Mouse (Mus musculus) heart, embryonic 10.5 days (tissue): ENCODE measurements around the gene Plekhg2. TPM values are rescaled to one million over a fixed set of nuclear protein-coding genes. Genes with fewer than 3 reads are reported as not detected.

Experiments used
- DNase-seq: peaks from one replicate; pipeline ENCODE4 v3.0.0-alpha.2; 2017; ENCODE audit warnings: low spot score
- H3K27ac ChIP-seq: fragments of 300-500 bp; sonication (generic); 2 replicates; pipeline ENCODE4 v1.5.1; 2016; ENCODE audit warnings: mild to moderate bottlenecking
- H3K27me3 ChIP-seq: fragments of 300-500 bp; sonication (generic); 2 replicates; pipeline ENCODE4 v1.6.1; 2016; ENCODE audit warnings: mild to moderate bottlenecking; ENCODE audit not compliant: poor library complexity, insufficient read depth, severe bottlenecking
- H3K36me3 ChIP-seq: fragments of 300-500 bp; sonication (generic); 2 replicates; pipeline ENCODE4 v1.6.1; 2016; ENCODE audit warnings: mild to moderate bottlenecking, moderate library complexity
- H3K4me1 ChIP-seq: fragments of 300-500 bp; sonication (generic); 2 replicates; pipeline ENCODE4 v1.6.1; 2016; ENCODE audit warnings: mild to moderate bottlenecking
- H3K4me3 ChIP-seq: fragments of 300-500 bp; sonication (generic); 2 replicates; pipeline ENCODE4 v1.5.1; 2016; ENCODE audit warnings: mild to moderate bottlenecking, moderate library complexity
- H3K9me3 ChIP-seq: fragments of 300-500 bp; sonication (generic); 2 replicates; pipeline ENCODE4 v1.6.1; 2016; ENCODE audit warnings: mild to moderate bottlenecking, moderate library complexity
- WGBS: fragments of 180-500 bp; shearing (Covaris S2); methylation state at CpG from one replicate; pipeline ENCODE4 v1.1.7; 2016; 5-methylcytosine and 5-hydroxymethylcytosine counted together
- polyA plus RNA-seq: library from polyadenylated mRNA; unstranded; fragments of >200 nt; fragmentation: Nextera tagmentation; extraction: Ambion mirVana; gene quantifications from 2 replicates; pipeline ENCODE4 v1.2.1, GENCODE M21; 2016

Gene Plekhg2
- polyA plus RNA-seq, 1 experiment from 2014 or later, result 75.1 TPM

GRCm38 (mm10) chr7:28335471-28335870, 36.9 kb downstream of the Plekhg2 start:
- Histone ChIP-seq H3K27ac (no peak overlapping the region), H3K36me3 (peaks cover 38% of the 10 kb centered on the region), H3K4me3 (no peak overlapping the region), H3K27me3 (no peaks in the 10 kb centered on the region), H3K4me1 (peaks cover 18% of the 10 kb centered on the region), H3K9me3 (no peaks in the 10 kb centered on the region)
- WGBS, result 93% methylated on average over 2 of the region's 2 CpGs
- DNase-seq, result no peak

- 90% methylated on average over 4 of the region's 4 CpGs for WGBS
Measured at GRCm38 (mm10) chr7:28334534-28334933, 37.9 kb downstream of the Plekhg2 start.

GRCm38 (mm10) chr7:28328260-28328659, 44.1 kb downstream of the Plekhg2 start:
- 98% methylated on average over 2 of the region's 2 CpGs for WGBS

More at GRCm38 (mm10) chr7:28334534-28334933, 37.9 kb downstream of the Plekhg2 start:
- no peak for DNase-seq
- Histone ChIP-seq H3K27ac (no peak overlapping the region), H3K4me1 (peaks cover 18% of the 10 kb centered on the region), H3K9me3 (no peaks in the 10 kb centered on the region), H3K4me3 (no peak overlapping the region), H3K36me3 (peaks cover 47% of the 10 kb centered on the region), H3K27me3 (no peaks in the 10 kb centered on the region)

GRCm38 (mm10) chr7:28326457-28326856, 45.9 kb downstream of the Plekhg2 start:
- Histone ChIP-seq H3K4me3 (no peak overlapping the region), H3K27ac (no peak overlapping the region), H3K36me3 (peaks cover 99% of the 10 kb centered on the region), H3K9me3 (no peaks in the 10 kb centered on the region), H3K4me1 (no peaks in the 10 kb centered on the region), H3K27me3 (no peaks in the 10 kb centered on the region)
- DNase-seq, result no peak
- 82% methylated on average over 4 of the region's 4 CpGs for WGBS

More at GRCm38 (mm10) chr7:28328260-28328659, 44.1 kb downstream of the Plekhg2 start:
- DNase-seq, result no peak
- Histone ChIP-seq H3K4me1 (no peaks in the 10 kb centered on the region), H3K4me3 (no peak overlapping the region), H3K27me3 (no peaks in the 10 kb centered on the region), H3K9me3 (no peaks in the 10 kb centered on the region), H3K36me3 (peaks cover 91% of the 10 kb centered on the region), H3K27ac (no peak overlapping the region)

GRCm38 (mm10) chr7:28325293-28325692, 47.1 kb downstream of the Plekhg2 start:
- H3K27ac ChIP-seq, result no peak overlapping the region
- H3K9me3 ChIP-seq, result no peaks in the 10 kb centered on the region
- no peak for DNase-seq
- H3K4me1 ChIP-seq, result no peaks in the 10 kb centered on the region
- H3K4me3 ChIP-seq, result no peak overlapping the region
- WGBS, result 96% methylated on average over 8 of the region's 8 CpGs
- no peaks in the 10 kb centered on the region for H3K27me3 ChIP-seq
- peaks cover 99% of the 10 kb centered on the region for H3K36me3 ChIP-seq

GRCm38 (mm10) chr7:28321974-28322720, 50.3 kb downstream of the Plekhg2 start:
- no peaks in the 10 kb centered on the region for H3K9me3 ChIP-seq
- no peak overlapping the region for H3K27ac ChIP-seq
- no peaks in the 10 kb centered on the region for H3K4me1 ChIP-seq
- DNase-seq, result no peak
- no peaks in the 10 kb centered on the region for H3K27me3 ChIP-seq
- peaks cover 100% of the 10 kb centered on the region for H3K36me3 ChIP-seq
- 90% methylated on average over 15 of the region's 15 CpGs for WGBS
- no peak overlapping the region for H3K4me3 ChIP-seq

- H3K27me3 ChIP-seq, result no peaks in the 10 kb centered on the region
- H3K9me3 ChIP-seq, result no peaks in the 10 kb centered on the region
- DNase-seq, result no peak
- WGBS, result 91% methylated on average over 17 of the region's 17 CpGs
- H3K4me1 ChIP-seq, result no peaks in the 10 kb centered on the region
- H3K4me3 ChIP-seq, result no peak overlapping the region
- no peak overlapping the region for H3K27ac ChIP-seq
- H3K36me3 ChIP-seq, result peaks cover 99% of the 10 kb centered on the region
Measured at GRCm38 (mm10) chr7:28318714-28319113, 53.7 kb downstream of the Plekhg2 start.

- Histone ChIP-seq H3K4me1 (no peaks in the 10 kb centered on the region), H3K4me3 (no peak overlapping the region), H3K27ac (no peak overlapping the region), H3K9me3 (no peaks in the 10 kb centered on the region), H3K27me3 (no peaks in the 10 kb centered on the region), H3K36me3 (peaks cover 92% of the 10 kb centered on the region)
- DNase-seq, result no peak
- 84% methylated on average over 3 of the region's 3 CpGs for whole genome bisulfite sequencing
Measured at GRCm38 (mm10) chr7:28318036-28318435, 54.4 kb downstream of the Plekhg2 start.

GRCm38 (mm10) chr7:28311926-28312543, 60.4 kb downstream of the Plekhg2 start, which contains the start of gene Timm50:
TSS of gene Timm50 (minus strand) at chr7:28312072.
- under 1% methylated on average over 45 of the region's 45 CpGs for WGBS
- no peaks in the 10 kb centered on the region for H3K9me3 ChIP-seq
- H3K36me3 ChIP-seq, result peaks cover 66% of the 10 kb centered on the region
- DNase-seq, result peak; percentile 98
- peak within 1 kb of the TSS; percentile 94 for H3K27ac ChIP-seq
- peak within 1 kb of the TSS; percentile 99 for H3K4me3 ChIP-seq
- peaks cover 11% of the 10 kb centered on the region for H3K4me1 ChIP-seq
- H3K27me3 ChIP-seq, result no peaks in the 10 kb centered on the region

- no peak for DNase-seq
- Histone ChIP-seq H3K36me3 (peaks cover 66% of the 10 kb centered on the region), H3K9me3 (no peaks in the 10 kb centered on the region), H3K27me3 (no peaks in the 10 kb centered on the region), H3K4me3 (peak overlapping the region; percentile 99), H3K27ac (peak overlapping the region; percentile 94), H3K4me1 (peaks cover 11% of the 10 kb centered on the region)
- 8% methylated on average over 35 of the region's 35 CpGs for WGBS
Measured at GRCm38 (mm10) chr7:28311151-28311925, 61.1 kb downstream of the Plekhg2 start.

- no peak overlapping the region for H3K4me3 ChIP-seq
- no peak for DNase-seq
Measured at GRCm38 (mm10) chr7:28309737-28310136, 62.7 kb downstream of the Plekhg2 start.

More at GRCm38 (mm10) chr7:28309737-28310136, 62.7 kb downstream of the Plekhg2 start:
- no peaks in the 10 kb centered on the region for H3K9me3 ChIP-seq
- WGBS, result 65% methylated on average over 9 of the region's 9 CpGs
- no peaks in the 10 kb centered on the region for H3K27me3 ChIP-seq
- no peak overlapping the region for H3K27ac ChIP-seq
- peaks cover 66% of the 10 kb centered on the region for H3K36me3 ChIP-seq
- H3K4me1 ChIP-seq, result peaks cover 11% of the 10 kb centered on the region
